Mouse (Mus musculus) natural killer cell, adult 2 months (primary cell): ENCODE results near the gene Luzp2.
"Not testable (repeated sequence)": the region's sequence is repeated elsewhere in the genome, so short reads cannot be mapped to it uniquely, and the experiment has no call there.

ENCODE experiments used
- DNase-seq, 2 experiments: peaks; one replicate each; pipeline ENCODE4 v3.0.0; 2022; ENCODE audit warnings: low spot score in 2 of 2

The Luzp2 gene

GRCm38 (mm10) chr7:55000397-55000796 lies 165.1 kb downstream of the Luzp2 start:
- DNase-seq = no peak

- no peak for DNase-seq
Measured at GRCm38 (mm10) chr7:55009173-55009771, 174.0 kb downstream of the Luzp2 start.

- DNase-seq = not testable (repeated sequence)
Measured at GRCm38 (mm10) chr7:55133850-55134249, 298.6 kb downstream of the Luzp2 start.

- DNase-seq = no peak
Measured at GRCm38 (mm10) chr7:55188927-55189326, 353.6 kb downstream of the Luzp2 start.

- no peak for DNase-seq
Measured at GRCm38 (mm10) chr7:55189496-55189895, 354.2 kb downstream of the Luzp2 start.

- DNase-seq = no peak
Measured at GRCm38 (mm10) chr7:55190655-55191054, 355.4 kb downstream of the Luzp2 start.

- no peak for DNase-seq
Measured at GRCm38 (mm10) chr7:55198806-55199205, 363.5 kb downstream of the Luzp2 start.

- no peak for DNase-seq
Measured at GRCm38 (mm10) chr7:55222997-55223396, 387.7 kb downstream of the Luzp2 start.

- DNase-seq = no peak
Measured at GRCm38 (mm10) chr7:55229407-55229806, 394.1 kb downstream of the Luzp2 start.
